Mouse (Mus musculus): Measurements from ENCODE around the gene Kpna4.

DNA sequence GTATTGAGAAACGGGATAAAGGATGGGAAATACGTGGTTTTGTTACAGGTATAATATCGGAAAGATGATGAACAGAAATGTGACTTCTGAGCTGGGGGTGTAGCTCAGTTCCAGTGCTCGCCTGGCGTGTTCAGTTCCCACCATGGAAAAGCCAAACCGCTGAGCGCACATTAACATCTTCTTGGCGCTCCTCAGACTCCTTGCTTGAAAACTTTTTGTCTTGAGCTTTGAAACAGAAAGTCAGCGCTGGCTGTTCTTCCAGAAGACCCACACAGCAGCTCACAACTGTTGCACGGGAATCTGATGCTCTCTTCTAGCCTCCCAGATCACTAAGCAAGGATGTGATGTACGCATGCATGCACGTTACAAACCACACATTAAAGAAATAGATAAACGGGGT is 81.2 kb downstream of the Kpna4 start:
- TF ChIP-seq CTCF (IDR thresholded peaks at IDR 0.05; ENCODE audit: extremely low read depth, insufficient read length, insufficient replicate concordance, low read depth, low read length), result no peak
- TF ChIP-seq POLR2A (IDR thresholded peaks at IDR 0.05; ENCODE audit: low read depth, low read length), result no peak
